Mouse (Mus musculus) embryonic facial prominence, embryonic 10.5 days (tissue): ENCODE data around the gene Mylk2. TPM values are rescaled to one million over a fixed set of nuclear protein-coding genes. Genes with fewer than 3 reads are reported as not detected.

Experiments
- DNase-seq: peaks from one replicate; pipeline ENCODE4 v3.0.0-alpha.2; 2017; ENCODE audit warnings: low spot score
- H3K27ac ChIP-seq: fragments of 300-500 bp; sonication (generic); replicated peaks from 2 replicates; pipeline ENCODE4 v1.5.1; 2016; ENCODE audit warnings: mild to moderate bottlenecking
- H3K27me3 ChIP-seq: fragments of 300-500 bp; sonication (generic); replicated peaks from 2 replicates; pipeline ENCODE4 v1.6.1; 2016; ENCODE audit warnings: low read depth, mild to moderate bottlenecking; ENCODE audit not compliant: poor library complexity, severe bottlenecking
- H3K36me3 ChIP-seq: fragments of 300-500 bp; sonication (generic); replicated peaks from 2 replicates; pipeline ENCODE4 v1.6.1; 2016; ENCODE audit warnings: mild to moderate bottlenecking, moderate library complexity
- H3K4me1 ChIP-seq: fragments of 300-500 bp; sonication (generic); 2 replicates; pipeline ENCODE4 v1.6.1; 2016
- H3K4me3 ChIP-seq: fragments of 300-500 bp; sonication (generic); 2 replicates; pipeline ENCODE4 v1.5.1; 2016; ENCODE audit warnings: mild to moderate bottlenecking, moderate library complexity
- H3K9me3 ChIP-seq: fragments of 300-500 bp; sonication (generic); 2 replicates; pipeline ENCODE4 v1.6.1; 2016; ENCODE audit warnings: mild to moderate bottlenecking
- WGBS: fragments of 180-500 bp; shearing (Covaris S2); methylation state at CpG from one replicate; pipeline ENCODE4 v1.1.7; 2016; 5-methylcytosine and 5-hydroxymethylcytosine counted together
- polyA plus RNA-seq: library from polyadenylated mRNA; unstranded; fragments of >200 nt; fragmentation: Nextera tagmentation; extraction: Ambion mirVana; gene quantifications from 2 replicates; pipeline ENCODE4 v1.2.1, GENCODE M21; 2016

Mylk2 gene
- polyA plus RNA-seq, 1 experiment from 2014 or later: 0.05 TPM

GRCm38 (mm10) chr2:152931456-152932160 is 20.5 kb downstream of the Mylk2 start:
- peaks cover 21% of the 10 kb centered on the region for H3K27me3 ChIP-seq
- H3K9me3 ChIP-seq: no peaks in the 10 kb centered on the region
- peak overlapping the region; percentile 44; the same call in 1 of the 2 replicates for H3K27ac ChIP-seq
- H3K4me3 ChIP-seq: no peak overlapping the region
- peaks cover 73% of the 10 kb centered on the region for H3K4me1 ChIP-seq
- DNase-seq: no peak
- 73% methylated on average over 12 of the region's 12 CpGs for WGBS
- H3K36me3 ChIP-seq: no peaks in the 10 kb centered on the region

DNA sequence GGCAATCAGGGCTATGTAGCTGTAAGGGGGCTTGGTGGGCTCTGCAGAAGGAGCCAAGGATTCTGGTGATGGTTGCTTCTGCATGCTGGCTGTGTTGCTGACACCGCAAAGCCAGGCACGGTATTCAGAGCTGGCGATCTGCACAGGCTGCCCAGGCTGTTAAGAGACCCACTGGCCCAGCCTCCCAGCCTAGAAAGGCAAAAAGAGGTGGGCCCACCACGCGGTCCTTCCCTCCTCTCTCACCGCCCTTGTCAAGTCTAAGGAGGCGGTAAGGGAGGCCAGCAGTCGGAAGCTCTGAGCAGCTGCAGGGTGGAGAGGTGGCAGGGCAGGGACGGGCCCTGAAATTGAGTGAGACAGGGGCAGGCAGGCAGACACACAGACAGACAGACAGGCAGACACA is 21.9 kb downstream of the Mylk2 start, which contains the start of gene Foxs1:
Gene Foxs1 (minus strand): TSS at position 161 of the 400 bp plus-strand sequence.
- WGBS: 43% methylated on average over 9 of the region's 9 CpGs
- Histone ChIP-seq H3K27ac (peak within 1 kb of the TSS; percentile 44), H3K4me1 (peaks cover 58% of the 10 kb centered on the region), H3K9me3 (no peaks in the 10 kb centered on the region), H3K36me3 (no peaks in the 10 kb centered on the region), H3K4me3 (no peak within 1 kb of the TSS), H3K27me3 (peaks cover 22% of the 10 kb centered on the region)
- no peak for DNase-seq

GRCm38 (mm10) chr2:152933614-152934013 is 22.5 kb downstream of the Mylk2 start:
- H3K4me1 ChIP-seq: peaks cover 53% of the 10 kb centered on the region
- peak; percentile 74 for DNase-seq
- H3K27ac ChIP-seq: peak overlapping the region; percentile 10; the same call in 1 of the 2 replicates
- H3K4me3 ChIP-seq: no peak overlapping the region
- H3K36me3 ChIP-seq: no peaks in the 10 kb centered on the region
- 22% methylated on average over 5 of the region's 5 CpGs for WGBS
- peaks cover 28% of the 10 kb centered on the region for H3K27me3 ChIP-seq
- no peaks in the 10 kb centered on the region for H3K9me3 ChIP-seq

DNA sequence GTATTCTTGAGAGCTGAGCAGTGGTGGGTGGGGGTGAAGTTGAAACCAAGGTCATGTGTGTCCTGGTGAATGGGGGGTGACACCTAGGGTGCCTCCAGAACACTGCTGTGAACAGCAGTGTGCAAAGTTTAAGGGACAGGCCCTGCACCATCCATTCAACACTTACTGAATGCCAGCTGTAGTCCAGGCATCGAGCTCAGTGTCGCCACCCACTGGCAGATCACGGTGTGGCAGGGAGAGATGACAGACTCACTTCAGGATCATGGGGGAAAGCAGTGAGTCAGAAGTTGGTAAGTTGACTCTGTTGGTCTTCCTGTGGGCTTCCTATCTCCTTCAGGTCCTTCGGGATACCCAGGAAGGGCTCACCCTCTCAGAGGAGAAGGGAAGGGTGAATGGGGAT is 28.7 kb downstream of the Mylk2 start:
- WGBS: 16% methylated on average over 4 of the region's 4 CpGs
- no peak overlapping the region for H3K27ac ChIP-seq
- H3K4me1 ChIP-seq: peaks cover 26% of the 10 kb centered on the region
- H3K36me3 ChIP-seq: no peaks in the 10 kb centered on the region
- H3K27me3 ChIP-seq: peaks cover 83% of the 10 kb centered on the region
- no peak overlapping the region for H3K4me3 ChIP-seq
- DNase-seq: peak; percentile 65
- H3K9me3 ChIP-seq: no peaks in the 10 kb centered on the region

DNA sequence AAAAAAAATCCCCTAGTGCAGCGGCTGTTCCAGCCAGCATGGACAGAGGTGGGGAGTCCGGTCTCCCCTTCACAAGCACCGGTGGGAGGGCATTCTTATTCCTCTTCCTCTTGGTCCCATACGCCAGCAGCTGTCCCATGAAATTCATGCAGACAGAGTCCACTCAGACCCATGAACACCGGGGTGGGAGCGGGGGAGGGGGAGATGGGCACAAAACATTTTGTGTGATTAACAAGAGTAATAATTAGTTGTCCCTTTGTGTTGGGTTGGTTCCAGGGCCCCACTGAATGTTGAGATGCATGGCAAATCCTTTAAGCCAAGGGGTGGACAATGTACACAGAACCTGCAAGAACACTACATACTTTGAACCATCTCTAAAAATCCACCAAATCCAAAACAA is 30.0 kb downstream of the Mylk2 start:
- DNase-seq: no peak
- peaks cover 20% of the 10 kb centered on the region for H3K4me1 ChIP-seq
- H3K36me3 ChIP-seq: no peaks in the 10 kb centered on the region
- no peak overlapping the region for H3K27ac ChIP-seq
- 82% methylated on average over 6 of the region's 6 CpGs for WGBS
- H3K27me3 ChIP-seq: peaks cover 86% of the 10 kb centered on the region
- no peaks in the 10 kb centered on the region for H3K9me3 ChIP-seq
- no peak overlapping the region for H3K4me3 ChIP-seq

- DNase-seq: no peak
- no peaks in the 10 kb centered on the region for H3K36me3 ChIP-seq
- H3K4me3 ChIP-seq: no peak overlapping the region
- H3K27me3 ChIP-seq: peaks cover 87% of the 10 kb centered on the region
- no peak overlapping the region for H3K27ac ChIP-seq
- no peaks in the 10 kb centered on the region for H3K9me3 ChIP-seq
- H3K4me1 ChIP-seq: peaks cover 22% of the 10 kb centered on the region
- WGBS: 33% methylated on average over 7 of the region's 7 CpGs
These were observed 30.6 kb downstream of the Mylk2 start for GRCm38 (mm10) chr2:152941776-152942175.

- 1% methylated on average over 65 of the region's 65 CpGs for WGBS
- H3K27me3 ChIP-seq: peaks cover 100% of the 10 kb centered on the region
- peak; percentile 55 for DNase-seq
These were observed 31.9 kb downstream of the Mylk2 start for GRCm38 (mm10) chr2:152942898-152943515.

DNA sequence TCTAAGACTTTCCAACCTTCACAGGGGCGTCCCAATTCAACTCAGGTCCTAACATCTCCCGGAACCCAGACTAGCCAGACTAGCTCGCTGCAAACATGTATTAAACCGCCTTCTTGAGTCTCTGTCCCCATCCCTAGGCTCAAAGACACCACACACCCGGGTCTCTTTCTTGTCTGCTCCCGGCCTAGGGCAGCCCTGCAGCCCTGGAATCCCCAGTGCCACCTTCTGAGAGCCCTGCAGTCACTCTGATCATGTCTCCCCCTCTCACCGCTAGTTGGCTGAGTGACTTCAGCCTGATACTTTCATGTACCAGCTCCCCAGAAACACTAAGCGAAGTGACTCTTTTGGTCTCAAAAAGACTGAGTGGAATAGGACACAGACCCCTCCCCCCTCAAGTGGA is 32.4 kb downstream of the Mylk2 start:
- peak overlapping the region; percentile 60 for H3K4me3 ChIP-seq
- H3K4me1 ChIP-seq: peaks cover 30% of the 10 kb centered on the region
- H3K9me3 ChIP-seq: no peaks in the 10 kb centered on the region
- H3K36me3 ChIP-seq: no peaks in the 10 kb centered on the region
- H3K27ac ChIP-seq: no peak overlapping the region
- WGBS: 6% methylated on average over 8 of the region's 8 CpGs
- peaks cover 100% of the 10 kb centered on the region for H3K27me3 ChIP-seq
- DNase-seq: no peak

More at GRCm38 (mm10) chr2:152942898-152943515, 31.9 kb downstream of the Mylk2 start:
- peaks cover 30% of the 10 kb centered on the region for H3K4me1 ChIP-seq
- H3K4me3 ChIP-seq: peak overlapping the region; percentile 60
- no peaks in the 10 kb centered on the region for H3K36me3 ChIP-seq
- H3K27ac ChIP-seq: peak overlapping the region; percentile 26; the same call in 1 of the 2 replicates
- no peaks in the 10 kb centered on the region for H3K9me3 ChIP-seq

DNA sequence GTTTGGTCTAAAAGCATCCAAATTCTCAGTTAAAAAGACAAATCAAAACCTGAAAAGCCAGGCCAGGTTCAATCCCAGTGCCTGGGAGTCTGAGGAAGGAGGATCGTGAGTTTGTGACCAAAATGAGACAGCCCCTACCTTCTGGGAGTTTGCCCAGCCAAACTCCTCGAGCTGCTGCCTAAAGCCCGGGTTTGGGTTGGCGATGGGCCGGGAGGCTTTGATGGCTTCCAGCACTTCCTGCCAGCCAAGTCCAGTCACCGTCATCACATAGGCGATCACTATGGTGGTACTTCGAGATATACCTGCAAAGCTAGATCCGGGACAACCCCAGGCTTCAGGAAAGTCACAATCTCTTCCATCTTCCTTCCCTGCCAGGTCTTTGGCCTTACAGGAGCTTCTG is 32.9 kb downstream of the Mylk2 start:
- 58% methylated on average over 9 of the region's 9 CpGs for WGBS
- DNase-seq: peak; percentile 8
- Histone ChIP-seq H3K27me3 (peaks cover 100% of the 10 kb centered on the region), H3K36me3 (no peaks in the 10 kb centered on the region), H3K4me1 (peaks cover 30% of the 10 kb centered on the region), H3K4me3 (no peak overlapping the region), H3K27ac (no peak overlapping the region), H3K9me3 (no peaks in the 10 kb centered on the region)

- Histone ChIP-seq H3K4me3 (no peak overlapping the region), H3K9me3 (no peaks in the 10 kb centered on the region), H3K36me3 (no peaks in the 10 kb centered on the region), H3K4me1 (peaks cover 45% of the 10 kb centered on the region), H3K27ac (no peak overlapping the region), H3K27me3 (peaks cover 100% of the 10 kb centered on the region)
- WGBS: 64% methylated on average over 7 of the region's 7 CpGs
- no peak for DNase-seq
These were observed 35.9 kb downstream of the Mylk2 start for GRCm38 (mm10) chr2:152947098-152947497.

GRCm38 (mm10) chr2:152948438-152949020 is 37.4 kb downstream of the Mylk2 start:
- WGBS: 89% methylated on average over 5 of the region's 5 CpGs
- Histone ChIP-seq H3K4me3 (no peak overlapping the region), H3K4me1 (peaks cover 36% of the 10 kb centered on the region), H3K9me3 (no peaks in the 10 kb centered on the region), H3K27me3 (peaks cover 98% of the 10 kb centered on the region), H3K27ac (no peak overlapping the region), H3K36me3 (no peaks in the 10 kb centered on the region)
- DNase-seq: no peak

GRCm38 (mm10) chr2:152950358-152951064 is 39.4 kb downstream of the Mylk2 start:
- no peak overlapping the region for H3K27ac ChIP-seq
- H3K4me1 ChIP-seq: peaks cover 38% of the 10 kb centered on the region
- no peak for DNase-seq
- WGBS: 36% methylated on average over 11 of the region's 11 CpGs
- H3K9me3 ChIP-seq: no peaks in the 10 kb centered on the region
- H3K36me3 ChIP-seq: no peaks in the 10 kb centered on the region
- peak overlapping the region; percentile 81 for H3K4me3 ChIP-seq
- H3K27me3 ChIP-seq: peaks cover 94% of the 10 kb centered on the region
